ENCODE assay signal across 8 mouse cellular contexts in the genomic region with DNA sequence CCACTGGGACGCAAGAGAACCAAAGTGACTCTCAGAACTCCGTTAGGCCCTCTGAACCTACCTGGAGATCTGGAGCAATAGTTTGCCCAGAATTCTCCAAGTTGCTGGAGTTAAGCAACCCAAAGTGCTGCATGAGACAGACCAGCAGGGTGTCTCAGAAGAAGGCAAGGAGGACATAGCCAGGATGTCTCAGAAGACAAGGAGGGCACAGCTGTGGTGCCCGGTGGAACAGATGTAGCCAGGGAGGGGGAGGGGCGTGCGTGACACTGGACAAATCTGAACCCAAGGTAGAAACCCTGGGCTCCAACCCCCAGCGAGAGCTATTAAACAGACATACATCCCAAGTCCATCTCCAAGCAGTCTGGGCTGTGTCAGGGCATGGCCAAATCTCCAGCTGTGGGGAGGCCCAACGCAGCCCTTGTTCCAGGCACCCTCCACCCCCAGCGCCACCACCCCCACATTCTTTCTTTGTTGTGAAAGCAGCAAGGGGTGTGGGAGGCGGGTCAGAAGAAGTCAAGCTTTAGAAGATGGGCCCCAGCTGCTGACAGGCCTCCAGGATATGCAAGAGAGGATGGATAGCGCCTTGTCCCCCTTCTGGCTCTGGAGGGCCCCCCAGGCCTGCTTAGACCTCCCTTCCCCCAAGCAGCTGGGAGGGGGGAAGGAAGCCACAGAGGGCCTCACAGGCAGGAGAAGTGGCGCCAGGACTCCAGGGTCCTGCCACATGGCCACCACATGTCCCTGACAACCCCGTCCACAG. TPM values are rescaled to one million over a fixed set of nuclear protein-coding genes. Genes with fewer than 3 reads are reported as not detected.
A peak's percentile ranks its signal among the peaks of the same experiment; 100 is the strongest.
DNase-seq lines count a peak whose midpoint lies in the region; ATAC-seq lines count a peak whose summit lies in the region.

No protein-coding gene starts in this region.

- no peaks in the 10 kb centered on the region for H3K27me3 ChIP-seq in heart, embryonic 16.5 days (ENCODE audit: control insufficient read depth, insufficient read depth, low read length)

- peak overlapping the region; percentile 98 for H3K9ac ChIP-seq in heart, embryonic 16.5 days (ENCODE audit: low read length)

- DNase-seq in adrenal gland, postnatal 10 days: peak; percentile 40
- DNase-seq in adrenal gland, postnatal 4 days (ENCODE audit: low spot score in 2 of 2): no peak
- peak; percentile 79 for DNase-seq in embryo, embryonic 10.5 days (ENCODE audit: low spot score)
- DNase-seq in kidney, postnatal 14 days: peak; percentile 87
- peak; percentile 69 for DNase-seq in testis, postnatal 14 days (ENCODE audit: low spot score)
- DNase-seq in layer of hippocampus, postnatal 10 days (ENCODE audit: low spot score in 2 of 2): no peak

- H3K27ac ChIP-seq in heart, embryonic 16.5 days (ENCODE audit: low read length): peak overlapping the region; percentile 95

- peaks cover 34% of the 10 kb centered on the region for H3K4me1 ChIP-seq in heart, embryonic 16.5 days (ENCODE audit: control insufficient read depth, insufficient read depth, low read length)

- peak; percentile 53 for ATAC-seq in heart, embryonic 16.5 days (replicated peaks; ENCODE audit: extremely low read depth, insufficient read depth, low FRiP score)
- peak; percentile 30; the same call in 1 of the 2 replicates for ATAC-seq in megakaryocyte progenitor cell, adult 5-6 weeks (replicated peaks; ENCODE audit: poor library complexity)

- peaks cover 11% of the 10 kb centered on the region for H3K36me3 ChIP-seq in heart, embryonic 16.5 days (ENCODE audit: control insufficient read depth, insufficient read depth)

- no peaks in the 10 kb centered on the region for H3K9me3 ChIP-seq in heart, embryonic 16.5 days (replicated peaks; ENCODE audit: control insufficient read depth, low read length)

- peak overlapping the region; percentile 83 for H3K4me2 ChIP-seq in heart, embryonic 16.5 days (ENCODE audit: low read depth, low read length)

- WGBS in heart, embryonic 16.5 days: 13% methylated on average over 12 of the region's 12 CpGs

- peak overlapping the region; percentile 95 for H3K4me3 ChIP-seq in heart, embryonic 16.5 days (ENCODE audit: low read length)

RNA-seq across cellular contexts. Expression of gene Ptk7, which starts 0.6 kb away (rescaled TPM):
- 10 to 100 TPM; 19.6 to 21.4 TPM for total RNA-seq in adrenal gland, postnatal 10 days (2021)
- 10 to 100 TPM; 42.2 to 54.1 TPM for total RNA-seq in adrenal gland, postnatal 4 days (2021)
- 37.6 and 46.0 TPM in 2 replicates for polyA plus RNA-seq in heart, embryonic 16.5 days (2015; fragmentation: Nextera tagmentation; extraction: Ambion mirVana)
- total RNA-seq in megakaryocyte progenitor cell, adult 5-6 weeks (2015): 1.4 and 2.0 TPM in 2 replicates
- 3.0 and 3.6 TPM in 2 replicates for total RNA-seq in megakaryocyte progenitor cell, adult 5-6 weeks (2017)
- total RNA-seq in layer of hippocampus, postnatal 10 days (2021): 10 to 100 TPM; 16.4 to 18.9 TPM

RNA-seq across cellular contexts. Expression of gene Klc4, which starts 16.0 kb away (rescaled TPM):
- 10 to 100 TPM; 31.9 to 34.9 TPM for total RNA-seq in adrenal gland, postnatal 10 days (2021)
- total RNA-seq in adrenal gland, postnatal 4 days (2021): 10 to 100 TPM; 33.5 to 34.3 TPM
- polyA plus RNA-seq in heart, embryonic 16.5 days (2015; fragmentation: Nextera tagmentation; extraction: Ambion mirVana): 25.7 and 29.0 TPM in 2 replicates
- total RNA-seq in megakaryocyte progenitor cell, adult 5-6 weeks (2015): 1.9 and 2.9 TPM in 2 replicates
- total RNA-seq in megakaryocyte progenitor cell, adult 5-6 weeks (2017): 7.5 and 9.5 TPM in 2 replicates
- total RNA-seq in layer of hippocampus, postnatal 10 days (2021): 10 to 100 TPM; 13.4 to 14.0 TPM

RNA-seq across cellular contexts. Expression of gene Mrpl2, which starts 16.2 kb away (rescaled TPM):
- 100 to 1,000 TPM; 142 to 147 TPM for total RNA-seq in adrenal gland, postnatal 10 days (2021)
- total RNA-seq in adrenal gland, postnatal 4 days (2021): 100 to 1,000 TPM; 109 to 135 TPM
- 117 and 119 TPM in 2 replicates for polyA plus RNA-seq in heart, embryonic 16.5 days (2015; fragmentation: Nextera tagmentation; extraction: Ambion mirVana)
- total RNA-seq in megakaryocyte progenitor cell, adult 5-6 weeks (2015): 80.1 and 101 TPM in 2 replicates
- 75.5 and 84.7 TPM in 2 replicates for total RNA-seq in megakaryocyte progenitor cell, adult 5-6 weeks (2017)
- 10 to 100 TPM; 52.4 to 54.0 TPM for total RNA-seq in layer of hippocampus, postnatal 10 days (2021)

RNA-seq across cellular contexts. Expression of gene Cul7, which starts 20.3 kb away (rescaled TPM):
- total RNA-seq in adrenal gland, postnatal 10 days (2021): 10 to 100 TPM; 48.5 to 61.7 TPM
- total RNA-seq in adrenal gland, postnatal 4 days (2021): 10 to 100 TPM; 88.3 to 97.5 TPM
- 39.8 and 46.0 TPM in 2 replicates for polyA plus RNA-seq in heart, embryonic 16.5 days (2015; fragmentation: Nextera tagmentation; extraction: Ambion mirVana)
- total RNA-seq in megakaryocyte progenitor cell, adult 5-6 weeks (2015): 7.3 and 7.6 TPM in 2 replicates
- 9.1 and 14.3 TPM in 2 replicates for total RNA-seq in megakaryocyte progenitor cell, adult 5-6 weeks (2017)
- 10 to 100 TPM; 33.6 to 35.0 TPM for total RNA-seq in layer of hippocampus, postnatal 10 days (2021)

RNA-seq across cellular contexts. Expression of gene Rrp36, which starts 44.3 kb away (rescaled TPM):
- total RNA-seq in adrenal gland, postnatal 10 days (2021): 10 to 100 TPM; 24.0 to 27.1 TPM
- total RNA-seq in adrenal gland, postnatal 4 days (2021): 10 to 100 TPM; 25.2 to 26.9 TPM
- 39.0 and 39.7 TPM in 2 replicates for polyA plus RNA-seq in heart, embryonic 16.5 days (2015; fragmentation: Nextera tagmentation; extraction: Ambion mirVana)
- 12.4 and 13.6 TPM in 2 replicates for total RNA-seq in megakaryocyte progenitor cell, adult 5-6 weeks (2015)
- 70.4 and 89.7 TPM in 2 replicates for total RNA-seq in megakaryocyte progenitor cell, adult 5-6 weeks (2017)
- total RNA-seq in layer of hippocampus, postnatal 10 days (2021): 10 to 100 TPM; 18.0 to 20.7 TPM

Comparison
In these comparisons a context has a peak if more than half of its experiments do, and no peak if none do; other contexts are left out.
1. DNase-seq: peak in adrenal gland, postnatal 10 days (single experiment), embryo, embryonic 10.5 days (single experiment), kidney, postnatal 14 days (single experiment) and testis, postnatal 14 days (single experiment); none in adrenal gland, postnatal 4 days (0 of 2) and layer of hippocampus, postnatal 10 days (0 of 2).